Mouse (Mus musculus): ENCODE data around the gene Rftn2.
A peak's percentile ranks its signal among the peaks of the same experiment; 100 is the strongest.
"Not testable (repeated sequence)": the region's sequence is repeated elsewhere in the genome, so short reads cannot be mapped to it uniquely, and the experiment has no call there.

Rftn2 gene

DNA sequence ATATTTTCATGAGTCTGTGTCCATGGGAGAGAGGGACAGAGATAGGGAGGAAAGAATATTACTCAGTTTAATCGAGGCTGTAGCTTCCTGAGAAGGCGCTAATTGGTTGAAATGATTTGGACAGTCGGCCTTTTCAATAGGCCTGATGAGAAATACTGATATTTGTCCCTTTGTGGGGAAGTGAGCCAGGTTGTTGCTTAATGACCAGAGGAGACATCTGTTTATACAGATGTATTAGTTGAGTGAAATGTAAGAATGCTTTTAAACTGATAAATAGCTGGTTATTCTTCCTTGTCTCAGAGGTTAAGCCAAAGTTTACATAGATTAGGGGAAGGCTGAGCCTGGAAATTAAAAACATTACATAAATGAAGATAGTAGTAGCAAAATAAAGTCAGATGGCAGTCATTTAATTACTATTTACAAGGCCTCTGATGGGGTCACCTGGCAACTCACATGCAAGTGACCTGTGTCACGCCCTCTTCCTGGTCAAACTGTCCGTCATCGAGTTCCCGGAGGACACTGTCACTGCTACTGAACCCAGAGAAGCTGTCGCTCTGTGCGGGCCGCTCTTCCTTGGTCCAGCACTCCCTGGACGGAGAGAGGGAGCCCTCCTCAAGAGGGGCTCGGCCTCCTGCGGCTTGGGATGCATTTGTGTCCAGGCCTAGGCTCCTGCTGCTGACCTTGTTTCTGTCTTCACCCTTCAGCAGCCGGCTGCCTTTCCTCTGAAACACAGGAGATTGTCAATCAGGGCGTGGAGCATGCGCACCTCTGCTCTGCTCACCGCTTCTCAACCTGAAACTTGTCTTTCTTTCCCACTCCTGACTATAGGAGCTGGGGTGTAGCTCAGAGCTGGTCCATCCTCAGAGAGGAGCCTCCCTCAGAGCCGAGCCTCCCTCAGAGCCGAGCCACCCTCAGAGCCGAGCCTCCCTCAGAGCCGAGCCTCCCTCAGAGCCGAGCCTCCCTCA is 54.9 kb downstream of the Rftn2 start:
- peak; percentile 8 for DNase-seq (ENCODE audit: low spot score)

GRCm38 (mm10) chr1:55168591-55168990 is 58.0 kb downstream of the Rftn2 start:
- no peak for DNase-seq (ENCODE audit: low spot score)

- DNase-seq (ENCODE audit: low spot score), result no peak
Measured at GRCm38 (mm10) chr1:55167560-55167959, 59.0 kb downstream of the Rftn2 start.

DNA sequence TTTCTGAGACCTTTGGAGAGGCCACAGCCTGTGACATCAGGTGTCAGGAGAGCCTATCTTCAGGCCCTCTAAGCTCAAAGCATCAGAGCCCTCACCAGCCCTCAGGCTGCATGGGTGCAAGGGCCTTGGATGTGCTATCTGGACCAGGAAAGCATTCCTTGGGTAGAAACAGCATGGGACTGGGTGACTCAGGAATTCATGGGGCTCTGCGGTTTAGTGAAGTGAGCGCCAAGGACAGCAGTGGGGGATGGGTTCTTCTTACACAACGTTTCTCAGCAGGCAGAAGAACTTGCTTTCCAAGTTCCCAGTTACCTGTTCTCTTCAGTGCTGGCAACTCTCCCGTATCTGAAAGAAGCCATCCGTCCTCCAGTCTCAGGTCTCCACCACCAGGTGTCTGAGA is 62.6 kb downstream of the Rftn2 start:
- no peak for DNase-seq (ENCODE audit: low spot score)

GRCm38 (mm10) chr1:55162781-55163180 is 63.8 kb downstream of the Rftn2 start:
- DNase-seq (ENCODE audit: low spot score), result no peak

DNA sequence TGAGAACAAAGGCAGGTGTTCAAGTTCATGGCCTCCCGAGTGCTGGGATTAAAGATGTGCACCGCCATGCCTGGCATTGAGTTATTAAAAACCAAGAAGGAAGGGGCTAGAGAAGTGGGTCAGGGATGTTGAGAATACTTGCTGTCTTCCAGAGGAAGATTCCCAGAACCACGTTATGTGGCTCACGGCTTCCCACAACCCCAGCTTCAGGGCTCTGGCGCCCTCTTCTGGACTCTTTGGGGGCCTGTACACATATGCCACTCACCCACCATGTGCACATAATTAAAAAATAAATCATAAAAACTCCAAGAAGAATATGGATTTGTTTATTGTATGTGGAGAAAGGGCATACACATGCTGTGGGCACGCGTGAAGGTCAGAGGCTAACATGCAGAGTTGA is 64.7 kb downstream of the Rftn2 start:
- peak; percentile 53 for DNase-seq (ENCODE audit: low spot score)

DNA sequence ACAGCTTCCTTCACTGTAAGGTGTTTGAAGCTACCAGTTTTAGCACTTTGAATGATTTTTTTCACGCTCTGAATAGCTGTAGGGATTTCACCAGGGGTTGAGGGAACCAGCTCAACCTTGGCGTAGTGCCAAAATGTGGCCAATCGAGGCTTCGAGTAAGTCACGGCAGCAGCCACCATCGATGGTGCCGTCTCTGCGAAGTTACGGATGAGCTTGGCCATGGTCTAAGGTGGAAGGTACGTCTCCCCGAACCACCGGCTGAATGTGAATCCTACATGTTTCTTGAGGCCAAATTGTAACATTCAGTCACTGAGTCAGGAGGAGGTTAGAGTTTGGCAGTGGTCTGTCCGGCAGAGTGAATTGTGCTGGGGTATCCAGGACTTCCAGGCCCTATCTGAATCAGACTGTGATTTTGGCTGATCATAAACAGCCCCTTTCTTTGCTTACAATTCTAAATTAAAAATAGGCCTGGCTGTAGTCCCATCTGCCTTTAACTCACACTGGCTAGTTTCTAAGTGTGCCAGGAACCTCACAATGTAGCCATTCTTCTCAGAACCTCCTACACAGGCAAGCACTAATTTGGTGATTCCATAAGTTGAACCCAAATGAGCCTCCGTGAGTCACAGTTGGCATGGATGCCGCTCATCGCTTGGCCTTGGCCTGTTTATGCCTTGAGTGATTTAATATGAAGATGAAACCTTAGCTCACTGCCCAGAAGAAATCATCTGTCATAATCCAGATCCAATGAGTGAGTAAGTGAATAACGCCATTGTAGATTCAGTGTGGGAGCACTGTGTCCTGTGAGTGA is 65.5 kb downstream of the Rftn2 start:
- DNase-seq (ENCODE audit: low spot score), result no peak

DNA sequence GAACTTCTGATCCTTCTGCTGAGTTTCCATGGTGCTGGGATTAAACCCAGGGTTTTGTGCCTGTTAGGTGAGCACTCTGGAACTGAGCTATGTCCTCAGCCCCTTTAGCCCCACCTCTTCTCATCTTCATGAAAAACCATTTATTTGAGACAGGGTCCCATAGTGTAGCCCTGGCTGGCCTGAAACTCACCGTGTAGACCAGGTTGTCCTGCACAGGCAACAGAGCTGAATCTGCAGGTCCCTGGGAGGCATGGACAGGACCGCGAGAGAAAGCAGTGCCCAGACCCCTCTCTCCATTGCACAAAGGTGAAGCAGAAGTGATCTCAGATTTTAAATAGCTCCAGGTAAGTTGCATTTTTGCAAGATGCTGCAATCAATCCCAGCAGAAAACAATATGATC is 66.4 kb downstream of the Rftn2 start:
- DNase-seq (ENCODE audit: low spot score), result no peak

GRCm38 (mm10) chr1:55158821-55159220 is 67.8 kb downstream of the Rftn2 start:
- no peak for DNase-seq (ENCODE audit: low spot score)

DNA sequence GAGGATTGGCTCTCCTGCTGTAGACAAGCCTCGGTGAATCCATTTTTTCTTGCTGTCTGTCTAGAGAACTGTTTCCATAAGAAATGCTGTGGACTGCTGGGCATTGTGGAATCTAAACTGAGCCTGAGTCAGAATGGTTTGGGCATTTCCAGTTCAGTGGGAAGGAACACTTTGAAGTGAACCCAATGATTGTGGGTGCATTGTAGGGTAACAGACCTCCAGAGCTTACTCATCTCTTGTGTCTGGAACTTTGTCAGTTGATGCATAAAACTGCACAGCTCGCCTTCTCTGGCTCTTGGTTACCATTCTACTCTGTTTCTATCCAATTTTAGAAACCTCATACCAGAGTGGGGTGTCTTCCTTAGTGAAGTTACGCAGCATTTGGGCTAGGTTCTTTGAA is 68.4 kb downstream of the Rftn2 start:
- DNase-seq (ENCODE audit: low spot score), result no peak

GRCm38 (mm10) chr1:55157329-55157728 is 69.3 kb downstream of the Rftn2 start:
- no peak for DNase-seq (ENCODE audit: low spot score)

GRCm38 (mm10) chr1:55145556-55145955 is 81.0 kb downstream of the Rftn2 start:
- DNase-seq (ENCODE audit: low spot score), result no peak

- no peak for DNase-seq (ENCODE audit: low spot score)
Measured at GRCm38 (mm10) chr1:55144338-55144737, 82.2 kb downstream of the Rftn2 start.

DNA sequence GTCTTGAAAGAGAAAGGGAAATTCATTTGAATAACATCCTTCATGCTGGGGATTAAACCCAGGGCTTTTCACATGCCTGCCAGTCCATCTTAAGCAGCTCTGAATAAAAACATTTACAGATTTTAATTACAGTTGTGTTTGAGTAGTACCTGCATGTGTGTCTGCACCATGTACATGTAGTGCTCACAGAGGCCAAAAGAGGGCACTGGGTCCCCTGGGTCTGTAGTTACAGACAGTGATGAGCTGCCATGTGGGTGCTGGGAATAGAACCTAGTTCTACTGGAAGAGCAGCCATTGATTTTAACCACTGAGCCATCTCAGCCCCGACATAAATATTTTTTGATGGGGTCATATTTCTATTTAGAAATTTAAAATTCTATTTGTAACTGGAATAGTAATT is 90.7 kb downstream of the Rftn2 start:
- no peak for DNase-seq (ENCODE audit: low spot score)

- DNase-seq (ENCODE audit: low spot score), result no peak
Measured at GRCm38 (mm10) chr1:55134301-55134700, 92.3 kb downstream of the Rftn2 start.

GRCm38 (mm10) chr1:55133173-55133572 is 93.4 kb downstream of the Rftn2 start:
- no peak for DNase-seq (ENCODE audit: low spot score)

- no peak for DNase-seq (ENCODE audit: low spot score)
Measured at GRCm38 (mm10) chr1:55132308-55132707, 94.3 kb downstream of the Rftn2 start.

DNA sequence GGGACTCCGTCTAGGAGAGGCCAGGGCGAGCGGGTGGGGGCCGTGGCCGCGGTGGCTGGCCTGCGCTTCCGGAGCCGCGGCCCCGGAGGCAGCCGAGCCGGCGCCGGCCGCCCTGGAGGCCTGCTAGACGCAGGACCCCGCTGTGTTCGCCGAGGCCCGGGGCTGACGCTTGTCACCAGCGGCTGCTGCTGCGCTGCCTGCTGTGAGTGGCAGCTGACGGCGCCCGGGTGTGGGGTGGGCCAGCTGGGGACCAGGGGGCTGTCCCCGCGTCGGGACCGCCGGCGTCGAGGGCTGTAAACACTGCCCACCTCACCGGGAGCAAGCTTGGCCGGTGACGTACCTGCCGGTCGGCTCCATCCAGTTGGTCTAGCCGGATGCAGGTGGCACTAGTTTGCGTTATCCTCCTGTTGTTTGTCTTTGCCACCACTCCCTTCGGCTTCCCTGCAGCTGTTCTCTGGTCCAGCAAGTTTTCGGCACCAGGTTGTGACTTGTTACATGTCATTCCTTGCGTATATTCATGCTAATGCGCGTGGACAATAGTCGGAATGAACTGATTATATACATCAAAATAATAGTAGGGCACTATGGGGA is 95.1 kb downstream of the Rftn2 start:
- peak; percentile 59 for DNase-seq (ENCODE audit: low spot score)

DNA sequence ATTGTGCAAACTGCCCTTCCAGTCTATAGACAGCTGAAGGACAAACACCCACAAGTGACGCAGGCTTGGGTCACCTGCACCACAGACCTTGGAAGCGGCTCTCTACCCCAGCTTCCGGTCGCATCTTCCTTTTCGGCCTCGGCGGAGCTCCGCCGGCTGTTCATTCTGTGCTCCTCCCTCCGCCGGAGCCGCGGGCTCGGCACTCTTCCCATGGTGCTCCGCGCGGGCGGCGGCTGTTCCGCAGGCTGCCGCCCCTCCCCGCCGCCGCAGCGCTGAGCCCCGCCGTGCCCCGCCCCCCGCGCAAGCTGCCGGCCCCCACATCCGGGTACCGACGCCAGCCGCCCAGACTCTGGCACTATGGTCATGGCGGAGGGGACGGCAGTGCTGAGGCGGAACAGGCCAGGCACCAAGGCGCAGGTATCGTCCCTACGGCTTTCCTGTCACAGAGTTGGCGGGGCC is 95.6 kb downstream of the Rftn2 start, which contains the start of gene Mob4:
TSS of gene Mob4 (plus strand) at position 289 of the 459 bp plus-strand sequence.
- peak; percentile 92 for DNase-seq (ENCODE audit: low spot score)

GRCm38 (mm10) chr1:55130190-55130916 is 96.2 kb downstream of the Rftn2 start:
- DNase-seq (ENCODE audit: low spot score), result no peak

- no peak for DNase-seq (ENCODE audit: low spot score)
Measured at GRCm38 (mm10) chr1:55129716-55130115, 96.9 kb downstream of the Rftn2 start.

DNA sequence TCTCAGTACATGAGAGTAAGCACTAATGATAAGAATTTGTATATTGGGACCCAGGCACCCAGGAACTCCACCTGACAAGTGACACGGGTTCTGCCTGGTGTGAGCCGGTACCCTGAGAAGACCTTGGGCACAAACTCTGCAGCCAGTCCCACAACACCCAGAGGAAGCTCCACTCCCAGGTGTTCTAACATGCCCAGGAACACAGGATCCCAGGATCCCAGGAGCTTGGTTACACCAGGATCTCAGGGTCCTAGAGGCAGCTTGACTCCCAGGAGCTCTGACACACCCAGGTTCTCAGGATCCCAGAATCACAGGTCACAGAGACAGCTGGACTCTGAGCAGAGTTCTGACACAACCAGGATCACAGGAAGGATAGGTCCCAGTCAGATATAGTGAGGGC is 102.4 kb downstream of the Rftn2 start:
- DNase-seq (ENCODE audit: low spot score), result not testable (repeated sequence)
